Mouse (Mus musculus) bone marrow macrophage, adult 2 months (primary cell): ENCODE data around the gene Lrrc26.

ENCODE experiments used
- CTCF ChIP-seq: IDR thresholded peaks from 2 replicates; pipeline ENCODE4 v1.5.1; 2012; ENCODE audit warnings: low read depth, mild to moderate bottlenecking, low read length, moderate library complexity
- POLR2A ChIP-seq: IDR thresholded peaks from 2 replicates; pipeline ENCODE4 v1.6.1; 2012; ENCODE audit warnings: mild to moderate bottlenecking, low read depth, low read length, borderline replicate concordance

DNA sequence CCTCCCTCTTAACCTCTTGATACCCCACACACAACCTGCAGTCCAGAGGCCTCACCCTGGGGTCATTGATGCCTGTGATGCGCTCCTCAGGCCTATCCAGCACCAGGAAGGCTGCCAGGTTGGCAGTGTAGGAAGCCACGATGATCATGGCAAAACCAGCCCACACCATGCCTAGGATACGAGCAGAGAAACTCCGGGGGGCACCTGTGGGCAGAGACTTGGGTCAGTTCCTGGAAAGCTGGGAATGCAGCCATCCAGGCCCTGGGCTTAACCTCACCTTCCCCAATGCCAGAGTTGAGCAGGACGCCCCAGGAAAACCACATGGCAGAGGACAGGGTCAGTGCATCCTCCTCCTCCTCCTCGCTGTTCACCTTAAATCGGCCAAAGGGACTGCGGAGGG lies 7.4 kb downstream of the Lrrc26 start:
- TF ChIP-seq CTCF (no peak), POLR2A (no peak)
